Mouse (Mus musculus): ENCODE data around the gene Apom. TPM values are rescaled to one million over a fixed set of nuclear protein-coding genes. Genes with fewer than 3 reads are reported as not detected.

Gene Apom
- polyA plus RNA-seq, 1 experiment from 2014 or later, result 1.5 TPM

GRCm38 (mm10) chr17:35103221-35103690 is 28.6 kb downstream of the Apom start:
- Histone ChIP-seq H3K4me1 (ENCODE audit: control insufficient read depth, insufficient read depth, low read length) (0 out of 2 replicates have a peak, but pooled peaks cover 2% of the 10 kb centered on the region), H3K4me3 (ENCODE audit: low read depth, low read length) (no peak overlapping the region), H3K9ac (ENCODE audit: low read length) (no peak overlapping the region), H3K9me3 (ENCODE audit: control insufficient read depth, low read length) (no peaks in the 10 kb centered on the region), H3K27me3 (ENCODE audit: control insufficient read depth, insufficient read depth, low read length) (no peaks in the 10 kb centered on the region), H3K4me2 (ENCODE audit: low read depth, severe bottlenecking) (no peak overlapping the region), H3K36me3 (ENCODE audit: control insufficient read depth, insufficient read depth, low read length) (peaks cover 16% of the 10 kb centered on the region; the same call in 1 of the 2 replicates), H3K27ac (replicated peaks; ENCODE audit: low read depth, low read length) (no peak overlapping the region)
- 70% methylated on average over 6 of the region's 6 CpGs for WGBS
- DNase-seq (ENCODE audit: low spot score), result no peak
- no peak for ATAC-seq (ENCODE audit: insufficient number of reproducible peaks, low FRiP score, low TSS enrichment, low read depth)

GRCm38 (mm10) chr17:35102299-35102698 is 29.6 kb downstream of the Apom start:
- WGBS, result 71% methylated on average over 7 of the region's 8 CpGs
- peaks cover 16% of the 10 kb centered on the region; the same call in 1 of the 2 replicates for H3K36me3 ChIP-seq (ENCODE audit: control insufficient read depth, insufficient read depth, low read length)
- H3K9ac ChIP-seq (ENCODE audit: low read length), result no peak overlapping the region
- no peak overlapping the region for H3K4me2 ChIP-seq (ENCODE audit: low read depth, severe bottlenecking)
- no peak overlapping the region for H3K4me3 ChIP-seq (ENCODE audit: low read depth, low read length)
- no peaks in the 10 kb centered on the region for H3K9me3 ChIP-seq (ENCODE audit: control insufficient read depth, low read length)
- 0 out of 2 replicates have a peak, but pooled peaks cover 2% of the 10 kb centered on the region for H3K4me1 ChIP-seq (ENCODE audit: control insufficient read depth, insufficient read depth, low read length)
- no peak for ATAC-seq (ENCODE audit: insufficient number of reproducible peaks, low FRiP score, low TSS enrichment, low read depth)
- no peaks in the 10 kb centered on the region for H3K27me3 ChIP-seq (ENCODE audit: control insufficient read depth, insufficient read depth, low read length)
- no peak overlapping the region for H3K27ac ChIP-seq (replicated peaks; ENCODE audit: low read depth, low read length)
- no peak for DNase-seq (ENCODE audit: low spot score)

- no peak overlapping the region for H3K27ac ChIP-seq (replicated peaks; ENCODE audit: low read depth, low read length)
- peaks cover 23% of the 10 kb centered on the region; the same call in 1 of the 2 replicates for H3K36me3 ChIP-seq (ENCODE audit: control insufficient read depth, insufficient read depth, low read length)
Measured at GRCm38 (mm10) chr17:35101161-35101560, 30.7 kb downstream of the Apom start.

GRCm38 (mm10) chr17:35100196-35100765 is 31.6 kb downstream of the Apom start:
- no peak overlapping the region for H3K27ac ChIP-seq (replicated peaks; ENCODE audit: low read depth, low read length)
- 79% methylated on average over 10 of the region's 10 CpGs for WGBS

More at GRCm38 (mm10) chr17:35101161-35101560, 30.7 kb downstream of the Apom start:
- H3K4me2 ChIP-seq (ENCODE audit: low read depth, severe bottlenecking), result no peak overlapping the region
- no peaks in the 10 kb centered on the region for H3K27me3 ChIP-seq (ENCODE audit: control insufficient read depth, insufficient read depth, low read length)
- 87% methylated on average over 11 of the region's 11 CpGs for WGBS
- H3K9ac ChIP-seq (ENCODE audit: low read length), result no peak overlapping the region
- H3K4me3 ChIP-seq (ENCODE audit: low read depth, low read length), result no peak overlapping the region
- no peak for DNase-seq (ENCODE audit: low spot score)
- no peak for ATAC-seq (ENCODE audit: insufficient number of reproducible peaks, low FRiP score, low TSS enrichment, low read depth)
- H3K4me1 ChIP-seq (ENCODE audit: control insufficient read depth, insufficient read depth, low read length), result 0 out of 2 replicates have a peak, but pooled peaks cover 2% of the 10 kb centered on the region
- H3K9me3 ChIP-seq (ENCODE audit: control insufficient read depth, low read length), result no peaks in the 10 kb centered on the region

GRCm38 (mm10) chr17:35097164-35097655 is 34.6 kb downstream of the Apom start:
- Histone ChIP-seq H3K4me1 (ENCODE audit: control insufficient read depth, insufficient read depth, low read length) (no peaks in the 10 kb centered on the region), H3K4me3 (ENCODE audit: low read depth, low read length) (no peak overlapping the region), H3K9ac (ENCODE audit: low read length) (no peak overlapping the region), H3K36me3 (ENCODE audit: control insufficient read depth, insufficient read depth, low read length) (peaks cover 23% of the 10 kb centered on the region), H3K27ac (replicated peaks; ENCODE audit: low read depth, low read length) (no peak overlapping the region), H3K9me3 (ENCODE audit: control insufficient read depth, low read length) (no peaks in the 10 kb centered on the region), H3K4me2 (ENCODE audit: low read depth, severe bottlenecking) (no peak overlapping the region), H3K27me3 (ENCODE audit: control insufficient read depth, insufficient read depth, low read length) (no peaks in the 10 kb centered on the region)
- DNase-seq (ENCODE audit: low spot score) (no peak), ATAC-seq (ENCODE audit: insufficient number of reproducible peaks, low FRiP score, low TSS enrichment, low read depth) (no peak)
- WGBS, result 86% methylated on average over 12 of the region's 12 CpGs

More at GRCm38 (mm10) chr17:35100196-35100765, 31.6 kb downstream of the Apom start:
- ATAC-seq (ENCODE audit: insufficient number of reproducible peaks, low FRiP score, low TSS enrichment, low read depth) (no peak), DNase-seq (ENCODE audit: low spot score) (no peak)
- Histone ChIP-seq H3K4me3 (ENCODE audit: low read depth, low read length) (no peak overlapping the region), H3K36me3 (ENCODE audit: control insufficient read depth, insufficient read depth, low read length) (peaks cover 23% of the 10 kb centered on the region; the same call in 1 of the 2 replicates), H3K27me3 (ENCODE audit: control insufficient read depth, insufficient read depth, low read length) (no peaks in the 10 kb centered on the region), H3K4me1 (ENCODE audit: control insufficient read depth, insufficient read depth, low read length) (no peaks in the 10 kb centered on the region), H3K9me3 (ENCODE audit: control insufficient read depth, low read length) (no peaks in the 10 kb centered on the region), H3K9ac (ENCODE audit: low read length) (no peak overlapping the region), H3K4me2 (ENCODE audit: low read depth, severe bottlenecking) (no peak overlapping the region)

- no peak overlapping the region for H3K4me2 ChIP-seq (ENCODE audit: low read depth, severe bottlenecking)
- DNase-seq (ENCODE audit: low spot score) (no peak), ATAC-seq (ENCODE audit: insufficient number of reproducible peaks, low FRiP score, low TSS enrichment, low read depth) (no peak)
- no peak overlapping the region for H3K27ac ChIP-seq (replicated peaks; ENCODE audit: low read depth, low read length)
- H3K36me3 ChIP-seq (ENCODE audit: control insufficient read depth, insufficient read depth, low read length), result peaks cover 23% of the 10 kb centered on the region
- no peak overlapping the region for H3K9ac ChIP-seq (ENCODE audit: low read length)
- no peaks in the 10 kb centered on the region for H3K4me1 ChIP-seq (ENCODE audit: control insufficient read depth, insufficient read depth, low read length)
- H3K27me3 ChIP-seq (ENCODE audit: control insufficient read depth, insufficient read depth, low read length), result no peaks in the 10 kb centered on the region
- WGBS, result 85% methylated on average over 12 of the region's 12 CpGs
- H3K9me3 ChIP-seq (ENCODE audit: control insufficient read depth, low read length), result no peaks in the 10 kb centered on the region
- H3K4me3 ChIP-seq (ENCODE audit: low read depth, low read length), result no peak overlapping the region
Measured at GRCm38 (mm10) chr17:35096597-35096996, 35.3 kb downstream of the Apom start.

- no peak for DNase-seq (ENCODE audit: low spot score)
- Histone ChIP-seq H3K4me2 (ENCODE audit: low read depth, severe bottlenecking) (no peak overlapping the region), H3K9me3 (ENCODE audit: control insufficient read depth, low read length) (no peaks in the 10 kb centered on the region), H3K4me3 (ENCODE audit: low read depth, low read length) (no peak overlapping the region), H3K9ac (ENCODE audit: low read length) (no peak overlapping the region), H3K27me3 (ENCODE audit: control insufficient read depth, insufficient read depth, low read length) (no peaks in the 10 kb centered on the region), H3K4me1 (ENCODE audit: control insufficient read depth, insufficient read depth, low read length) (no peaks in the 10 kb centered on the region), H3K27ac (replicated peaks; ENCODE audit: low read depth, low read length) (no peak overlapping the region), H3K36me3 (ENCODE audit: control insufficient read depth, insufficient read depth, low read length) (peaks cover 16% of the 10 kb centered on the region)
- no peak for ATAC-seq (ENCODE audit: insufficient number of reproducible peaks, low FRiP score, low TSS enrichment, low read depth)
- 89% methylated on average over 15 of the region's 15 CpGs for WGBS
Measured at GRCm38 (mm10) chr17:35094475-35095365, 37.1 kb downstream of the Apom start.

GRCm38 (mm10) chr17:35092403-35093198 is 39.2 kb downstream of the Apom start:
- Histone ChIP-seq H3K27ac (replicated peaks; ENCODE audit: low read depth, low read length) (no peak overlapping the region), H3K9me3 (ENCODE audit: control insufficient read depth, low read length) (no peaks in the 10 kb centered on the region), H3K4me3 (ENCODE audit: low read depth, low read length) (no peak overlapping the region), H3K4me2 (ENCODE audit: low read depth, severe bottlenecking) (no peak overlapping the region), H3K9ac (ENCODE audit: low read length) (no peak overlapping the region), H3K36me3 (ENCODE audit: control insufficient read depth, insufficient read depth, low read length) (peaks cover 9% of the 10 kb centered on the region), H3K27me3 (ENCODE audit: control insufficient read depth, insufficient read depth, low read length) (no peaks in the 10 kb centered on the region), H3K4me1 (ENCODE audit: control insufficient read depth, insufficient read depth, low read length) (no peaks in the 10 kb centered on the region)
- DNase-seq (ENCODE audit: low spot score), result no peak
- no peak for ATAC-seq (ENCODE audit: insufficient number of reproducible peaks, low FRiP score, low TSS enrichment, low read depth)
- 87% methylated on average over 14 of the region's 14 CpGs for WGBS
